Mouse (Mus musculus) heart, embryonic 16.5 days (tissue): ENCODE measurements around the gene Fam198a. TPM values are rescaled to one million over a fixed set of nuclear protein-coding genes. Genes with fewer than 3 reads are reported as not detected.
A peak's percentile ranks its signal among the peaks of the same experiment; 100 is the strongest.

Experiments
- ATAC-seq: fragments of 200-750 bp; cut with Nextera tagmentation; replicated peaks from 2 replicates; pipeline ENCODE4 v1.8.0; 2017; ENCODE audit warnings: moderate number of reproducible peaks; ENCODE audit not compliant: insufficient read depth, low FRiP score; ENCODE audit errors: extremely low read depth
- H3K27ac ChIP-seq: fragments of 300-500 bp; sonication (generic); 2 replicates; pipeline ENCODE4 v1.5.1; 2014; ENCODE audit warnings: mild to moderate bottlenecking, low read length, control low read depth, moderate library complexity
- H3K27me3 ChIP-seq: fragments of 300-500 bp; sonication (generic); 2 replicates; pipeline ENCODE4 v1.6.1; 2014; ENCODE audit warnings: low read length, mixed read lengths; ENCODE audit not compliant: control insufficient read depth, insufficient read depth
- H3K36me3 ChIP-seq: fragments of 300-500 bp; sonication (generic); 2 replicates; pipeline ENCODE4 v1.6.1; 2014; ENCODE audit not compliant: control insufficient read depth, insufficient read depth
- H3K4me1 ChIP-seq: fragments of 300-500 bp; sonication (generic); 2 replicates; pipeline ENCODE4 v1.6.1; 2014; ENCODE audit warnings: low read length, mixed read lengths; ENCODE audit not compliant: control insufficient read depth, insufficient read depth
- H3K4me2 ChIP-seq: fragments of 300-500 bp; sonication (generic); 2 replicates; pipeline ENCODE4 v1.6.1; 2014; ENCODE audit warnings: low read depth, mild to moderate bottlenecking, control low read depth, low read length
- H3K4me3 ChIP-seq: fragments of 300-500 bp; sonication (generic); 2 replicates; pipeline ENCODE4 v1.5.1; 2014; ENCODE audit warnings: mild to moderate bottlenecking, control low read depth, low read length
- H3K9ac ChIP-seq: fragments of 300-500 bp; sonication (generic); 2 replicates; pipeline ENCODE4 v1.6.1; 2014; ENCODE audit warnings: low read length, control low read depth
- H3K9me3 ChIP-seq: fragments of 300-500 bp; sonication (generic); replicated peaks from 2 replicates; pipeline ENCODE4 v1.6.1; 2016; ENCODE audit warnings: low read length; ENCODE audit not compliant: control insufficient read depth
- WGBS: fragments of 180-500 bp; shearing (Covaris S2); extraction: QIAGEN DNeasy Blood & Tissue Kit; methylation state at CpG from one replicate; pipeline ENCODE4 v1.1.7; 2014; 5-methylcytosine and 5-hydroxymethylcytosine counted together
- polyA plus RNA-seq: library from polyadenylated mRNA; unstranded; fragments of >200 nt; fragmentation: Nextera tagmentation; extraction: Ambion mirVana; gene quantifications from 2 replicates; pipeline ENCODE4 v1.2.1, GENCODE M21; 2015

The Fam198a gene
- polyA plus RNA-seq, 1 experiment from 2014 or later, result 1.8 TPM

DNA sequence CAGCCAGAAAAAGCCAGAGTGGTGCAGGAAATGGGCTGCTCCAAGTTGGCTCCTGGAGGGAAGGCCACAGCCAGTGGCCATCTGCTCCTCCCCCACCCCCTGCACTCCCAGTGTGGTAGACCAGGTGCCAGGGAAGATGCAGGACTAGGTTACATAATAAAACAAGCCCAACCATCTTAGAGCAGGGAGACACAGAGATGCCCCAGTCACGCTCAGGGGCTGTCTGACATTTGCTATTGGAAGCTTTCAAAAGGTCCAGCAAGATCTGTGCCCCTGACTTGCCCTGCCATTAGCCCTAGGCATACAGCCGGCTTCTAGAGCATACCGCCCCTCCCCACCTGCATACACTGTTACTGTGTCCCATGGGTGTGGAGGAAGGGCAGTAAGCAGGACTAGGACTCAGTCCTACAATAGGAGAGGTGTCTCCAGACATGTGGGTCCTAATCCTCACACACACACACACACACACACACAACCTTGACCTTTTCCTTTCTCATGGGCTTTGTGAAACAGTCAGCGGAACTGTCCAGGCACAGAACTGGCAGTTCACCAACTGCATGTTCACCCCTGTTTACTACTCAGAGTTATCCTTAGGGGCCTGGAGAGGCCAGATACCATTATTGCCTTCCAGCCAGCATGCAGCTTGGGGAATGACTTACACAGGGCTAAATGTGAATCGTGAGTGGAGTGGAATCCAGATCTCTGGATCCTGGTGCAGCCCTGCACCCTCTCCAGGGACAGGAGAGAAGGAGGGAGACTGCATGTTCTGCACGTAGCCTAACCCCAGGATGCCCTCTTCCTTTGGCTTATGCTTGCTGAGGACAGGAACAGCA lies 76.5 kb downstream of the Fam198a start:
- peaks cover 41% of the 10 kb centered on the region for H3K4me1 ChIP-seq

DNA sequence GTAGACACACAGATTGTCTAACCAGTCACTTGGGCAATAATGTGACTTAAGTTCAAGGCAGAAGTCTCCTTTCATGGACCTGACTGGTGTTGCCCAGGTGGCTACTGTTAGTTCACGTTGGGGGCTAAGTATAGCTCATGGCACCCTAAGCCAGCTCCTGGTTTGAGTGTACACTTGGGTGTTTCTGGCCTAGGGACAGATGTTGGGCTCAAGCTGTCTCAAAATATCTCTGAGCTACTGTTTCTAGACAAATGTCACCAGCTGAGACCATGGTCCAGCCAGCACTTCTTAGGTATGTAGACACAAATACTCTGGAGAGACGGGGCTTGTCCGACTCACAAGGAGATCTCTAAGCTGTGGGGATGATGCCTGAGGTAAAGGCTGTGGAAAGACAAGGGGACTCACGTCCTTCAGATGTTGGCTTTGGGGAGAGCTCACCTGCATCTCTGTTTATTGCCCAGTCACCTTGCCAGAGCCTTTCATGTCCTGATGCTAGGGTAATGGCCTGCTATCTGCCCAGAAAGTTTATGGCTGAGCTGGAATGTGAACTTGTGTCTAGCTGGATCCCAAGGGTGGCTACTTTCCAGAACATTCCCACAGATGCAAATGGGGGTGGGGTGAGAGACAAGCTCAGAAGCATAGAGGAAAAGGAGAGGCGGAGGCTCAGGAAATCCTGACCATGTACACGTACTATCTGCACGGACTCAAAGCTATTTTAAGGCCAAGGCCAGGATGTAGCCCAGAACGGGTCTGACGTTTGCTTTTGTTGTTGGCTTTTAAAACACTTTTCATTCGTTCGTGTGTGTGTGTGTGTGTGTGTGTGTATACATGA lies 77.3 kb downstream of the Fam198a start:
- H3K36me3 ChIP-seq, result no peaks in the 10 kb centered on the region
- peaks cover 39% of the 10 kb centered on the region for H3K4me1 ChIP-seq
- 29% methylated on average over 11 of the region's 11 CpGs for WGBS
- no peaks in the 10 kb centered on the region for H3K27me3 ChIP-seq
- H3K9ac ChIP-seq, result no peak overlapping the region
- peak overlapping the region; percentile 91 for H3K27ac ChIP-seq
- H3K4me2 ChIP-seq, result peak overlapping the region; percentile 23; the same call in 1 of the 2 replicates
- peak; percentile 72 for ATAC-seq
- H3K4me3 ChIP-seq, result no peak overlapping the region
- no peaks in the 10 kb centered on the region for H3K9me3 ChIP-seq

More for the DNA sequence above, 76.5 kb downstream of the Fam198a start:
- Histone ChIP-seq H3K27me3 (no peaks in the 10 kb centered on the region), H3K4me2 (no peak overlapping the region), H3K4me3 (no peak overlapping the region), H3K27ac (peak overlapping the region; percentile 91), H3K9me3 (no peaks in the 10 kb centered on the region), H3K36me3 (no peaks in the 10 kb centered on the region), H3K9ac (peak overlapping the region; percentile 14; the same call in 1 of the 2 replicates)
- WGBS, result 52% methylated on average over 6 of the region's 6 CpGs
- peak; percentile 62 for ATAC-seq

DNA sequence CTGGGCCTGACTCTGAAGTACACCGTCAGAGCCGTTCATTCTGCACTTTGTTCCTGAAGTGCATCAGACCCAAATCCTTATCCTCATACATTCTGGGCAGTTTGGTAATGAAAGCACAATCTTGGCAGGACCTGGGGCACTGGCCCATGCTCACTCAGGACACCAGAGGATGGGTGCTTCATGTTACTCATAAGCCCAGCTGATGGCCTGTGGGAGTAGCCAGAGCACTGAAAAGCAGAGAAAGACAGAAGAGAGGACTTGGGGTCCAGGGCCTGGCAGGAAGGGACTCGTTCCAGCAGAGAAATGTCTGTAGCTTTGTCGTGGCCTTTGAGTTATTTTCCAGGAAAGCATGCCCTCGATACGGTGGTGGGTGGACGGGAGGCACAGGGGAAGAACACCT lies 79.0 kb downstream of the Fam198a start:
- no peak overlapping the region for H3K4me3 ChIP-seq
- no peak overlapping the region for H3K9ac ChIP-seq
- H3K27me3 ChIP-seq, result no peaks in the 10 kb centered on the region
- no peak overlapping the region for H3K4me2 ChIP-seq
- no peak for ATAC-seq
- H3K36me3 ChIP-seq, result no peaks in the 10 kb centered on the region
- peaks cover 32% of the 10 kb centered on the region for H3K4me1 ChIP-seq
- 86% methylated on average over 7 of the region's 7 CpGs for WGBS
- H3K27ac ChIP-seq, result no peak overlapping the region
- H3K9me3 ChIP-seq, result no peaks in the 10 kb centered on the region

Other genes starting within 250 kb of the Fam198a start
- 5.3 and 5.4 TPM in 2 replicates for gene Sec22c, start 245.5 kb upstream of the Fam198a start, polyA plus RNA-seq
- gene Ss18l2, start 240.7 kb upstream of the Fam198a start, polyA plus RNA-seq, result 172 and 177 TPM in 2 replicates
- 42.5 and 45.3 TPM in 2 replicates for gene Nktr, start 231.8 kb upstream of the Fam198a start, polyA plus RNA-seq
- gene Zfp651, start 191.7 kb upstream of the Fam198a start, polyA plus RNA-seq, result 15.8 and 21.3 TPM in 2 replicates
- gene Klhl40, start 173.4 kb upstream of the Fam198a start, polyA plus RNA-seq, result 6.5 and 6.8 TPM in 2 replicates
- gene Hhatl, start 158.5 kb upstream of the Fam198a start, polyA plus RNA-seq, result 23.8 and 25.3 TPM in 2 replicates
- 0.34 and 0.42 TPM in 2 replicates for gene Ccdc13, start 111.5 kb upstream of the Fam198a start, polyA plus RNA-seq
- 214 and 262 TPM in 2 replicates for gene Higd1a, start 92.6 kb upstream of the Fam198a start, polyA plus RNA-seq
- gene Ackr2, start 52.6 kb upstream of the Fam198a start, polyA plus RNA-seq, result 2.1 and 2.2 TPM in 2 replicates
- 0.13 TPM in 1 of 2 replicates, not detected in the other for gene Cyp8b1, start 34.7 kb upstream of the Fam198a start, polyA plus RNA-seq
- 12.5 and 13.0 TPM in 2 replicates for gene Pomgnt2, start 46.1 kb downstream of the Fam198a start, polyA plus RNA-seq
- gene Snrk, start 166.3 kb downstream of the Fam198a start, polyA plus RNA-seq, result 59.1 and 61.7 TPM in 2 replicates